Mouse (Mus musculus) CD4-positive, CD25-positive, alpha-beta regulatory T cell, adult 2 months (primary cell): ENCODE measurements around the gene Gfap.
A peak's percentile ranks its signal among the peaks of the same experiment; 100 is the strongest.

ENCODE experiments used
- DNase-seq: peaks from one replicate; pipeline ENCODE4 v3.0.0-alpha.2; 2012; ENCODE audit warnings: low read depth, low spot score

The Gfap gene

GRCm38 (mm10) chr11:102900763-102901162 lies at the start of gene Gfap:
TSS of gene Gfap (minus strand) at chr11:102900912.
- peak; percentile 79 for DNase-seq

- peak; percentile 40 for DNase-seq
Measured at GRCm38 (mm10) chr11:102948043-102948961, 47.6 kb upstream of the Gfap start.

- no peak for DNase-seq
Measured at GRCm38 (mm10) chr11:102946992-102947343, 46.3 kb upstream of the Gfap start.

- peak; percentile 84 for DNase-seq
Measured at GRCm38 (mm10) chr11:102946265-102946991, 45.7 kb upstream of the Gfap start, which contains the start of gene C1ql1. TSS of gene C1ql1 (minus strand) at chr11:102946688.

GRCm38 (mm10) chr11:102945306-102946264 lies 44.9 kb upstream of the Gfap start:
- DNase-seq: peak; percentile 14

- DNase-seq: no peak
Measured at GRCm38 (mm10) chr11:102941236-102941635, 40.5 kb upstream of the Gfap start.

GRCm38 (mm10) chr11:102939024-102939675 lies 38.4 kb upstream of the Gfap start:
- DNase-seq: no peak

- DNase-seq: no peak
Measured at GRCm38 (mm10) chr11:102937529-102938182, 36.9 kb upstream of the Gfap start.

GRCm38 (mm10) chr11:102936272-102936671 lies 35.6 kb upstream of the Gfap start:
- no peak for DNase-seq

- no peak for DNase-seq
Measured at GRCm38 (mm10) chr11:102930672-102931071, 30.0 kb upstream of the Gfap start.

GRCm38 (mm10) chr11:102925351-102925717 lies 24.6 kb upstream of the Gfap start:
- peak; percentile 83 for DNase-seq

- peak; percentile 95 for DNase-seq
Measured at GRCm38 (mm10) chr11:102924557-102925350, 24.0 kb upstream of the Gfap start, which contains the start of gene Kif18b. TSS of gene Kif18b (minus strand) at chr11:102925124.

GRCm38 (mm10) chr11:102921491-102921890 lies 20.8 kb upstream of the Gfap start:
- DNase-seq: no peak

- no peak for DNase-seq
Measured at GRCm38 (mm10) chr11:102918077-102918476, 17.4 kb upstream of the Gfap start.

GRCm38 (mm10) chr11:102915380-102915779 lies 14.7 kb upstream of the Gfap start:
- DNase-seq: no peak

GRCm38 (mm10) chr11:102911376-102911775 lies 10.7 kb upstream of the Gfap start:
- no peak for DNase-seq

GRCm38 (mm10) chr11:102903654-102904053 lies 2.9 kb upstream of the Gfap start:
- no peak for DNase-seq

GRCm38 (mm10) chr11:102902107-102902506 lies 1.4 kb upstream of the Gfap start:
- DNase-seq: no peak

GRCm38 (mm10) chr11:102901199-102901598 lies 487 bp upstream of the Gfap start:
- no peak for DNase-seq

- DNase-seq: no peak
Measured at GRCm38 (mm10) chr11:102898408-102898807, 2.3 kb downstream of the Gfap start.
